Mouse (Mus musculus) embryonic fibroblast, embryonic 13.5 days (primary cell): ENCODE data around the gene Cracr2a.

Experiments used
- CTCF ChIP-seq: IDR thresholded peaks from 2 replicates; pipeline ENCODE4 v1.5.1; 2011; ENCODE audit warnings: mild to moderate bottlenecking, control low read depth, low read length, moderate library complexity, borderline replicate concordance; ENCODE audit not compliant: insufficient read depth
- POLR2A ChIP-seq: IDR thresholded peaks from 2 replicates; pipeline ENCODE4 v1.6.1; 2011; ENCODE audit warnings: low read depth, mild to moderate bottlenecking, control low read depth, low read length, moderate library complexity

GRCm38 (mm10) chr6:127717239-127718137 is 156.3 kb downstream of the Cracr2a start:
- TF ChIP-seq POLR2A, result no peak
- no peak for TF ChIP-seq CTCF
